Mouse (Mus musculus) bone marrow, adult 2 months (tissue): Measurements from ENCODE around the gene Hoxa4. TPM values are rescaled to one million over a fixed set of nuclear protein-coding genes. Genes with fewer than 3 reads are reported as not detected.

Source experiments
- H3K27ac ChIP-seq: fragments of 200-500 bp; 2 replicates; pipeline ENCODE4 v1.5.1; 2012; ENCODE audit warnings: low read depth, mild to moderate bottlenecking, control low read depth, inconsistent platforms, low read length; ENCODE audit not compliant: control insufficient read depth, poor library complexity, insufficient read depth
- H3K4me1 ChIP-seq: fragments of 200-500 bp; 2 replicates; pipeline ENCODE4 v1.6.1; 2011; ENCODE audit warnings: low read length; ENCODE audit not compliant: control insufficient read depth, insufficient read depth
- H3K4me3 ChIP-seq: fragments of 200-500 bp; replicated peaks from 2 replicates; pipeline ENCODE3; 2011; ENCODE audit warnings: mild to moderate bottlenecking, low read depth, low read length, control low read depth; ENCODE audit not compliant: control insufficient read depth
- CTCF ChIP-seq: fragments of 200-500 bp; IDR thresholded peaks from 2 replicates; pipeline ENCODE4 v1.5.1; 2011; ENCODE audit warnings: low read length, control low read depth; ENCODE audit not compliant: control insufficient read depth, insufficient read depth
- POLR2A ChIP-seq: fragments of 200-500 bp; IDR thresholded peaks from 2 replicates; pipeline ENCODE4 v1.6.1; 2011; ENCODE audit warnings: low read depth, mild to moderate bottlenecking, control low read depth, low read length, borderline replicate concordance; ENCODE audit not compliant: control insufficient read depth
- WGBS: fragments of 180-500 bp; shearing (Covaris S2); methylation state at CpG from one replicate; pipeline ENCODE4 v1.1.7; 2018; 5-methylcytosine and 5-hydroxymethylcytosine counted together
- polyA plus RNA-seq: library from polyadenylated mRNA; stranded (reverse); fragments of >200 nt; gene quantifications from 2 replicates; pipeline ENCODE4 v1.2.4, GENCODE M21; 2011; ENCODE audit warnings: low replicate concordance; ENCODE audit not compliant: missing spikeins, insufficient read depth, insufficient read length

The Hoxa4 gene
- polyA plus RNA-seq, 1 experiment: not detected

DNA sequence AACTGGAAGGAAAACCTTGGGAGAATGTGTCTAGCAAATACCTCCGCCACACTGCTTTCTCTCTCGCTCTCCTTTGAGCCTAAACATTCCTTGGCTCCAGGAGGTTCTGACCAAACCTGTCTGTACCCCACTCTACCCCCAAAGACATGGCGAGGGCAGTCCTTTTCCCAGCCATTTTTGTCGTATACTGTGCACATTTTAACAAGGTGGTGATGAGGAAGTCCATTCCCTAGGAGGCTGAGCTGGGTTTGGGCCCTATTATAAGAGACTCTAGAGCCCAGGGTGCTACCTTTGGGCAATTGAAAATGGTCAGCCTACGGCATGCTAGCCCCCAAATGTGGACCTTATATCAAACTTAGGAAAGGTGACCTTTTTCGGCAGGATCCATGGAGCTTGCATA is 44.3 kb upstream of the Hoxa4 start:
- Histone ChIP-seq H3K4me1 (no peaks in the 10 kb centered on the region), H3K4me3 (no peak overlapping the region), H3K27ac (no peak overlapping the region)
- no peak for TF ChIP-seq POLR2A
- TF ChIP-seq CTCF: no peak
- 72% methylated on average over 6 of the region's 6 CpGs for WGBS

DNA sequence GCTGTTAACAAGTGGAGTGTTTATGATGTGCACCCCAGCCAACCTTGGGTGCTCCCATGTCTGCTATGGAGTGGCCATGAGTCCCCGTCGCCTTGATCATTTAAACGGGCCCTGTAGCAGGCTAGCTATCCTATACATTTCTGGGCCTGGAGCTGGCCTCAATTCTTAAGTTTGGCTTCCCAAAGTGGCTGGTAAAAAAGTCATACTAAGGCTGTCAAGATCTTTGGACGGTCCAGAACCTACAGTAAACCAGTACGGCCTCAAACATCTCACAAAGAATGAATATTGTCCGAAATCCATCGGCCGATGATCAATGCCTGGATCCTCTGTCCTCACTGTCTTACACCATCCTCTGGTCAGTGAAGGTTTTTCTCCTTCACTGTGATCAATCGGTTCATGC is 43.7 kb upstream of the Hoxa4 start:
- TF ChIP-seq CTCF: no peak
- no peak for TF ChIP-seq POLR2A
- Histone ChIP-seq H3K4me3 (no peak overlapping the region), H3K27ac (no peak overlapping the region), H3K4me1 (no peaks in the 10 kb centered on the region)
- WGBS: 80% methylated on average over 9 of the region's 9 CpGs

DNA sequence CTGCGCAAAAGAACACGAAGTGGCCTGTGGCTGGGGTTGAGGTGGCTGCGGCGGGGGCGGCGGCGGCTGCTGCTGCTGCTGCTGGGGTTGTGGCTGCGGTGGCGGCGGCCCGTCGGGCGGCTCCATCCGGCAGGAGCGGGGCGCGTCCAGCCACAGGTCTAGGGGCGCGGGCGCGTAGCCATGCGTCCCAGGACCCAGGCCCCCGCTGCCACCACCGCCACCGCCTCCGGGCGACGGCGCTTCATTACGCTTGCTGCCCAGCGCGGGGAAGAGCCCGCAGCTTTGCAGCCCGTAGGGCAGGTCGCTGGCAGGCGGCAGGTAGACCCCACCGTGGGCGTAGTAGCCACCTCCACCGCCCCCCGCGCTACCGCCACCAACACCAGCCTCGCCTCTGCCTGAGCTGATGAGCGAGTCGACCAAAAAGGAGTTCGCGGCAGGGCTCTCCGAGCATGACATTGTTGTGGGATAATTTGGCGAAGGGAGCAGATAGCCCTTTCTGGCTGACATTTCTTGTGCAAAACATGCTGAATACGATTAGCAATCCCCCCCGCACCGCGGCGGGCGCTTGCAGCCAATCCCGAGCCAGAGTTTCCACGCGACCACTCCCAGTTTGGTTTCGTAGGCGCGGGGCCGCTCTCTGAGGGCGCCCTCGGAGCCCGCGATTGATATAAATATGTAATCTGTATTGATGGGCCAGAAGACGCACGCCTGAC is 43.0 kb upstream of the Hoxa4 start:
- H3K4me3 ChIP-seq: no peak overlapping the region

DNA sequence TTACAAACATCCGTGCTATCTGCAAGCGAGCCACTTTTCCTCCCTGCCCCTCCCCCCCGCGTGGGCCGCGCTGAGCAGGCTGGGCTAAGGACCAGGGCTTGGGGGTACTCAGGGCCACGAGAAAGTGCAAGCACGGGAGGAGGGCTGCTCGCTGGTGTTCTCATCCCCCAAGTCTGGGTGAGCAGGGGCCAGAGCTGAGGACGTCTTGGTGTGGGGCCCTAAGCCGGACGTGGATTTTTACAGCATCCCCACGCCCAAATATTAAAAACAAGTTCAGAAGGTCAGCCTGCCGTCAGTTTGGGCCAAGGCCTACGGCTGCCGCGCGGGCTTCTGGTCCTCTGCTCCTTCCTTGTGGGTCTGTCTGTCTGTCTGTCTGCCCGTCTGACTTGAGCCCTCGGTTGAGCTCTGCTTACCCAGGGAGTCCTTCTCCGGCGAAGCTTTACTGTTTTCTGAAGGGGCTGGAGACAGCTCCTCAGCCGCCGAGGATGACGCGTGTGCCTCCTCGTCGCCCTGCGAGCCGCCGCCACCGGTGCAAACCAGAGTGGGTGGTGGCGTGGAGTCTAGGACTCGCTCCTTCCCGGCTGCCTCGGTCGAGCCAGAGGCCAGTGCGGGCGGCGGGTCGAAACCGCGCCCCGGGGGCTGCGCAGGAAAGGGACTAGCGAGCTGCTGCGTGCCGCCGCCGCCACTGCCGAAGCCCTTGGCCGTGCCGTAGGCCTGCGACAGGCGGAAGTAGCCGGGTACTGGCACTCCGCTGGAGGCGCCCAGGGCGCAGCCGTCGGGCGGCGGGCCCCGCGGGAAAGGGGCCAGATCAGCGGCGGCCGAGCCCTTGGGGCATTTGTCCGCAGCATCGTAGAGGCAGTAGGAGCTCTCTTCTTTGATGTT is 42.2 kb upstream of the Hoxa4 start:
- WGBS: 2% methylated on average over 70 of the region's 70 CpGs
- Histone ChIP-seq H3K27ac (peak overlapping the region; percentile 48; the same call in 1 of the 2 replicates), H3K4me1 (no peaks in the 10 kb centered on the region), H3K4me3 (peak overlapping the region; percentile 9)
- TF ChIP-seq POLR2A (no peak), CTCF (no peak)

More for the DNA sequence above, 43.0 kb upstream of the Hoxa4 start:
- 2% methylated on average over 67 of the region's 68 CpGs for WGBS
- TF ChIP-seq POLR2A: no peak
- TF ChIP-seq CTCF: no peak
- H3K27ac ChIP-seq: peak overlapping the region; percentile 48; the same call in 1 of the 2 replicates
- no peaks in the 10 kb centered on the region for H3K4me1 ChIP-seq

DNA sequence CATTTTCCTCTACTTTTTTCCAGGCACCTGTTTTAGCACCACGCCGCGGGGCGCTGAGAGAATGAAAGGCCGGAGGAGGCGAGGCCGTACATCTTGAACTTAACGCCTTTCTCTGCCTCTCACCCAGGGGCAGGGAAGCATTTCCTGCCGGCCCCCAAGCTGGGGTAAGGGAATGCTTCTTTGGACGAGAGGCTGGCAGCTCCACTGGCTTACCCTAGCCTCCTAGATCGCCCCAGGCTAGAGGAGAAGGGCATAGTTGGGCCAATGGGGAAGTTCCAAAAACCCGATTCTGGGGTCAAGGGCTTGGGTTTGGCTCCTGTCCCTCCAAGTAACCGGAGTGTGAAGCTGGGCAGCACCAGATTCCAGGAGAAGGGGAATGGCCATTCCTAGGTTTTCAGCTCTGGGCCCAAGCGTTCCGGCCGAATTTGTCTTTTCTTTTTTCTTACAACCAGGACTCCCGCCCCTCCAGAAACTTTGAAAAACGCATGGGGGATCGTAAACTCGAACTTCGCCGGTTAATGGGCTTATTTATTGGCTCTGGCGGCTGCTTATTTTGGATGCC is 41.5 kb upstream of the Hoxa4 start:
- Histone ChIP-seq H3K4me1 (no peaks in the 10 kb centered on the region), H3K27ac (no peak overlapping the region), H3K4me3 (no peak overlapping the region)
- TF ChIP-seq POLR2A (no peak), CTCF (no peak)
- 8% methylated on average over 23 of the region's 23 CpGs for WGBS

DNA sequence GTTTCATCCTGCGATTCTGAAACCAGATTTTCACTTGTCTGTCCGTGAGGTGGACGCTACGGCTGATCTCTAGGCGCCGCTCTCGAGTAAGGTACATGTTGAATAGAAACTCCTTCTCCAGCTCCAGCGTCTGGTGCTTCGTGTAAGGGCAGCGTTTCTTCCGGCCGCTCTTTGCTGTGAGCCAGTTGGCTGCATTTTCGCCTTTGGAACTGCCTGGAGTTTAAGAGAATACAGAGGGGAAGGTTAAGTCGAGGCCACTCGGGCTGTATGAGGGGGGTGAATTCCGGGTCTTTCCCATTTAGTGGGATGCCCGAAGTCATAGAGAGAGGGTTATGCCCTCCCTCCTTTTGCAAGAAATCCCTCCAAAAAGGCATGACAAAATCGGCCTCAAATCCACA is 41.0 kb upstream of the Hoxa4 start:
- Histone ChIP-seq H3K4me3 (no peak overlapping the region), H3K4me1 (no peaks in the 10 kb centered on the region), H3K27ac (no peak overlapping the region)
- TF ChIP-seq CTCF (no peak), POLR2A (no peak)
- under 1% methylated on average over 18 of the region's 18 CpGs for WGBS

DNA sequence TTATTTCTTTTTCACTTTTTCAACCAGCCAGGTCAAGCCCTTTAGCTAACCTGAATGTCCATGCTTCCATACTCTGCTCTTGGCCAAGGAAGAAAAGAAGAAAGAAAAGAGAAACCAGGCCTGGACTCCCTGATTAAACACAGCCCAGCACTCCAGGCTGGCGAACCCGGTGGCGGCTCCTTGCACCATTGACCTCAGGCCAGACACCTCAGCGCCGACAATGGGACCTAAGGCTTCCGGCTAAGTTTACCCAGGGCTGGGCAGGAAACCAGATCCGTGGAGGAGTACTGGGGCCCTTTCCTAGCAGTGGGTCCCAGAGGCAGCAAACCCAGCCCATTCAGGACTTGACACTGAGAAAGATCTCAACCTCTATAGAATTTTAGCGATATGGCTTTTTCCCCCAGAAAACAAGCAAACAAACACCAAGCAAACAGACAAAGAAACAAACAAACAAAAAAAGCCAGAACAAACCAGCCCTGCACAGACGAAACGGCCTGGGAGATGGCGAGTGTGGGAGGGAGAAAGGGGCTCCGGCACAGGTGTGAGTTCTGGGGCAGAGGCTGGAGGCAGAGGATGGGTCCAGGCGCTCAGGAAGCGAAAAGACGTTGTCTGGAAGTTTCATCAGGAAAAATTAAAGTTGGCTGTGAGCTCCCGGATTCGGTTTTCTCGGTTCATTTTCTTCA is 40.5 kb upstream of the Hoxa4 start:
- no peaks in the 10 kb centered on the region for H3K4me1 ChIP-seq
- no peak overlapping the region for H3K27ac ChIP-seq
- H3K4me3 ChIP-seq: peak overlapping the region; percentile 6
- TF ChIP-seq CTCF (no peak), POLR2A (no peak)
- 1% methylated on average over 18 of the region's 18 CpGs for WGBS

DNA sequence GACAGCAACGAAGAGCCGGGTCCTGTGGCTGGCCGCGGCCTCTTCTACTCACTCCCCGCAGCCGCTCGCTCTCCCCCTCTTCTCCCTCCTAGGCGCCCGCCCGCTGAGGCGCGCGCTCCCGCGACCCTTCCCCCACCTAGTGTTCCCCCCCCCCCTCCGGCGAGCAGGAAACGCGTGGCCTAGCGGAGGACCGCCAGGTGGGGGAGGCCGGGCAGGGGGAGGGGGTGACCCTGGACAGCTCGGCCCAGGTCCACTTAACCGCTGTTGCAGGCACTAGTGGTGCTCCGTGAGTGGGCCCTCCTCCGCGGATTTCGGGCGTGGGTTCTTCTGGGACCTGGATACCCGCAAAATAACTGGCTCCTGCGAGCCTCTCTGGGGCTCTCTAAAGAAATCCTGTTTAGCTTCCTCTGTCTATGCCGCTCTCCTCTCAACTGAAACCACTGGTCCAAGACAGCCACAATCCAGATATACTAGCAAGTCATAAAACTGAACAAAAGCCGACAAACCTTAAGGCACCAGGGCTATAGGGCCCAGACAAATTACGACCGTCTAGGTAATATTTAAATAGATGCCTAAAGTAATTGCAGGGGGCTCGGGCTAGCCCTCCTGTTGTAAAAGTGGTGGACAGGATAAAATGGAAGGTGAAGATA is 39.1 kb upstream of the Hoxa4 start, which contains the start of gene Hoxa9:
Hoxa9 (minus strand) TSS at position 574 of the 650 bp plus-strand sequence.
- Histone ChIP-seq H3K4me1 (no peaks in the 10 kb centered on the region), H3K4me3 (no peak within 1 kb of the TSS), H3K27ac (peak within 1 kb of the TSS; percentile 32; the same call in 1 of the 2 replicates)
- TF ChIP-seq POLR2A (no peak), CTCF (no peak)
- 2% methylated on average over 32 of the region's 36 CpGs for WGBS
